Mouse (Mus musculus) midbrain, embryonic 14.5 days (tissue): Measurements from ENCODE around the gene Sgsm1. TPM values are rescaled to one million over a fixed set of nuclear protein-coding genes. Genes with fewer than 3 reads are reported as not detected.
A peak's percentile ranks its signal among the peaks of the same experiment; 100 is the strongest.

Experiments used
- ATAC-seq: fragments of 200-750 bp; cut with Nextera tagmentation; 2 replicates; pipeline ENCODE4 v1.8.0; 2017; ENCODE audit warnings: moderate number of reproducible peaks, moderate library complexity; ENCODE audit not compliant: low FRiP score, low TSS enrichment
- DNase-seq: peaks from one replicate; pipeline ENCODE4 v3.0.0-alpha.2; 2015
- H3K27ac ChIP-seq: fragments of 300-500 bp; sonication (generic); replicated peaks from 2 replicates; pipeline ENCODE4 v1.5.1; 2014; ENCODE audit warnings: mild to moderate bottlenecking, low read depth, low read length, moderate library complexity
- H3K27me3 ChIP-seq: fragments of 300-500 bp; sonication (generic); 2 replicates; pipeline ENCODE4 v1.6.1; 2014; ENCODE audit warnings: low read length, control low read depth, mixed read lengths; ENCODE audit not compliant: control insufficient read depth, insufficient read depth
- H3K36me3 ChIP-seq: fragments of 300-500 bp; sonication (generic); 2 replicates; pipeline ENCODE4 v1.6.1; 2014; ENCODE audit warnings: low read length, control low read depth; ENCODE audit not compliant: control insufficient read depth, insufficient read depth
- H3K4me1 ChIP-seq: fragments of 300-500 bp; sonication (generic); 2 replicates; pipeline ENCODE4 v1.6.1; 2014; ENCODE audit warnings: mild to moderate bottlenecking, antibody characterized with exemption, low read length, control low read depth; ENCODE audit not compliant: control insufficient read depth, insufficient read depth
- H3K4me2 ChIP-seq: fragments of 300-500 bp; sonication (generic); 2 replicates; pipeline ENCODE4 v1.6.1; 2014; ENCODE audit warnings: mild to moderate bottlenecking, low read length, moderate library complexity
- H3K4me3 ChIP-seq: fragments of 300-500 bp; sonication (generic); replicated peaks from 2 replicates; pipeline ENCODE4 v1.5.1; 2014; ENCODE audit warnings: low read depth, low read length
- H3K9ac ChIP-seq: fragments of 300-500 bp; sonication (generic); replicated peaks from 2 replicates; pipeline ENCODE4 v1.6.1; 2014; ENCODE audit warnings: mild to moderate bottlenecking, low read length, moderate library complexity
- H3K9me3 ChIP-seq: fragments of 300-500 bp; sonication (generic); 2 replicates; pipeline ENCODE4 v1.6.1; 2016; ENCODE audit warnings: low read length, control low read depth, mixed read lengths; ENCODE audit not compliant: control insufficient read depth
- WGBS: fragments of 180-500 bp; shearing (Covaris S2); extraction: QIAGEN DNeasy Blood & Tissue Kit; methylation state at CpG from one replicate; pipeline ENCODE4 v1.1.7; 2014; 5-methylcytosine and 5-hydroxymethylcytosine counted together
- polyA plus RNA-seq: library from polyadenylated mRNA; unstranded; fragments of >200 nt; fragmentation: Nextera tagmentation; extraction: Ambion mirVana; gene quantifications from 2 replicates; pipeline ENCODE4 v1.2.1, GENCODE M21; 2014

Sgsm1 gene
- 15.2 and 15.6 TPM in 2 replicates for polyA plus RNA-seq

DNA sequence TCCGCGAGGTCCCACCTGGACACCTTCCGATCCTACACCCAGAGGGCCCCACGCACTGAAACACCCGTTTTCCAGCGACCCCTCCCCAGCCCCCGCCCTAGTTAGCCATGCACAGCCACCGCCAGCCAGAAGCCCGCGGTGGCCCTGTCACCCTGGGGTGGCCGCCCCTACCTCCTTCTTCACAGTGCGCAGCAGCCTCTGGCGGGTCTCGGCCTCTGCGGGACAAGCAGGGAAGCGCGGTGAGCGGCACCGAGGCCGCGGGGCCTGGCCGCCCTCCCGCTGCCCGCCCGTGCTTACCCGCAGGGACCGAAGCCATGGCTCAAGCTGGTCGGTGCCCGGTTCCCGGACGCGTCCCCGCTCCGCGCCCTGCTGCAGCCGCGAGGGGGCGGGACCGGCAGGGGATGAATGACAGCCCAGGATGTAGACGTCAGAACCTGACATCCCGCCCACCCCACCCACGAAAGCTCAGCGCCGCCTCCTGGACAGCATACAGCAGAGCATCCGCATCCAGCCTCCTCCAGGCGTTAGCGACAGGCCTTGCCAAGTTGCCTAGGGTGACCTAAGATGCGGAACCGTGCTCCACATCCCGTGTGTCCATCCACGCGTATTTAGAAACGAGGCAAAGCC is at the start of gene Sgsm1:
Sgsm1 (minus strand) TSS at position 410 of the 627 bp plus-strand sequence.
- peak within 1 kb of the TSS; percentile 77 for H3K4me3 ChIP-seq
- H3K9ac ChIP-seq: peak within 1 kb of the TSS; percentile 86
- H3K27ac ChIP-seq: peak within 1 kb of the TSS; percentile 65; the same call in 1 of the 2 replicates
- no peaks in the 10 kb centered on the region for H3K9me3 ChIP-seq
- ATAC-seq (peak; percentile 72), DNase-seq (peak; percentile 95)
- H3K4me1 ChIP-seq: peaks cover 39% of the 10 kb centered on the region
- no peaks in the 10 kb centered on the region for H3K36me3 ChIP-seq
- peak within 1 kb of the TSS; percentile 89 for H3K4me2 ChIP-seq
- H3K27me3 ChIP-seq: no peaks in the 10 kb centered on the region; the same call in 1 of the 2 replicates
- WGBS: 2% methylated on average over 53 of the region's 53 CpGs

DNA sequence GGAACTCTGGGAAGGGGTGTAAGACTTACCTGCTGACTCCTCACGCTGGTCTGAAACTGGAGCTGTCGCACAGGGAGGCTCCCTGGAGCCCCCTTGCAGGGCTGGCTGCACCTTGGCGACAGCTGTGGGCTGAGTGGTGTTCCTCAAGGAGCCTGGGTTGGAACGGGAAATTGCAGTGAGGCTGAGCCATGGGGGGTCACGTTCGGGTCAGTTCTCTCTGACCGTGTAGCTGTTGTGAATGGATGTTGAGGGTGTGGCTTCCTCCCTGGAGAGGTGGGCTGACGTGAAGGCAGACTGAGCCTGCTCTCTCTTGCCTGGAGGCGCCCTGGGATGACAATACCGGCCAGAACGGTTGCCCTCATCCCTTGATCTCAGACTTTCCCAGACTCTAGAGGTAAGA is 48.2 kb upstream of the Sgsm1 start:
- WGBS: 8% methylated on average over 11 of the region's 11 CpGs
- Histone ChIP-seq H3K9me3 (no peaks in the 10 kb centered on the region), H3K9ac (no peak overlapping the region), H3K4me2 (no peak overlapping the region), H3K4me3 (no peak overlapping the region), H3K27ac (no peak overlapping the region), H3K4me1 (no peaks in the 10 kb centered on the region), H3K27me3 (0 out of 2 replicates have a peak, but pooled peaks cover 1% of the 10 kb centered on the region), H3K36me3 (no peaks in the 10 kb centered on the region)
- no peak for ATAC-seq
- no peak for DNase-seq

DNA sequence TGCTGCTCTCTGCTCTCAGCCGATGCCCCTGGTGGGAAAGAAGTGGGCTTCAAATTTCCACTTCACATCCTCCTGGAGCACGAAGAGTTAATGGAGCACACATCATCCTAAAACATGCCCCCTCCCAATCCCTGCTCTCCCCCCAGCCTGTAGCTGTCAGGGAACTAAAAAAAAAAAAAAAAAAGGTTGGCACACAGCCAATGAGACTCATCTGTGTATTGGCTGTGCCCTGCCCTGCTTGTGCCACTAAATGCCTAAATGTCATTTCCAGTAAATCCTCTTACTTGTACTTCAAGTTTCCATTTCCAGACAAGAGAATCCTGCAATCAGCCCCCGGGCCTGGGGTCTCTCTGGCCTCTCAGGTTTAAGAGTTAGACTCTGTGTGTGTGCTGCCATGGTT is 47.1 kb upstream of the Sgsm1 start:
- no peak for ATAC-seq
- 39% methylated on average over 3 of the region's 3 CpGs for WGBS
- no peak overlapping the region for H3K9ac ChIP-seq

DNA sequence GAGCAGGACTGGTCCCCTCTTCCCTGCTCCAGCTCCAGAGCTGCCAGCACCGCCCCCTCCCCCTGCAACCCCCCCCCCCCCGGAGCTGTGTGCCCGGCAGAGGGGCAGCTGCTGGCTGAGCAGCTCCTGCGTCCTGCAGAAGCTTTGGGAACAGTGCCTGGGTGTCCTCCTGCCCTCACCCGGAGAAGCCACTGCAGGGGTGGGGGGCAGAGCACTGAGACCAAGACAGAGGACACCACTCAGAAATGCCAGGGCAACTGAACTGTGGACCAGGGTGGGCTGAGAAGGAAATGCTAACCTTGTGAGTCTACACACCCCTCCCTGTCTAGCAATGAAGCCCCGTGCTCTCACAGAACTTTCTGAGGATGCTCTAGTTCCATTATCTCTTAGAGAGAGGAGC is 46.6 kb upstream of the Sgsm1 start, which contains the start of gene Aym1:
Aym1 (plus strand) TSS at position 109 of the 400 bp plus-strand sequence.
- no peak within 1 kb of the TSS for H3K27ac ChIP-seq
- H3K4me3 ChIP-seq: no peak within 1 kb of the TSS
- H3K36me3 ChIP-seq: no peaks in the 10 kb centered on the region
- H3K27me3 ChIP-seq: peaks cover 13% of the 10 kb centered on the region; the same call in 1 of the 2 replicates
- no peak within 1 kb of the TSS for H3K9ac ChIP-seq
- H3K4me2 ChIP-seq: no peak within 1 kb of the TSS
- 23% methylated on average over 5 of the region's 6 CpGs for WGBS
- no peaks in the 10 kb centered on the region for H3K9me3 ChIP-seq
- DNase-seq (no peak), ATAC-seq (no peak)
- H3K4me1 ChIP-seq: 0 out of 2 replicates have a peak, but pooled peaks cover 4% of the 10 kb centered on the region

More for the DNA sequence above, 47.1 kb upstream of the Sgsm1 start:
- H3K9me3 ChIP-seq: no peaks in the 10 kb centered on the region
- 0 out of 2 replicates have a peak, but pooled peaks cover 13% of the 10 kb centered on the region for H3K27me3 ChIP-seq
- no peaks in the 10 kb centered on the region for H3K36me3 ChIP-seq
- H3K4me3 ChIP-seq: no peak overlapping the region
- H3K27ac ChIP-seq: no peak overlapping the region
- H3K4me1 ChIP-seq: no peaks in the 10 kb centered on the region
- no peak overlapping the region for H3K4me2 ChIP-seq
- DNase-seq: peak; percentile 54

DNA sequence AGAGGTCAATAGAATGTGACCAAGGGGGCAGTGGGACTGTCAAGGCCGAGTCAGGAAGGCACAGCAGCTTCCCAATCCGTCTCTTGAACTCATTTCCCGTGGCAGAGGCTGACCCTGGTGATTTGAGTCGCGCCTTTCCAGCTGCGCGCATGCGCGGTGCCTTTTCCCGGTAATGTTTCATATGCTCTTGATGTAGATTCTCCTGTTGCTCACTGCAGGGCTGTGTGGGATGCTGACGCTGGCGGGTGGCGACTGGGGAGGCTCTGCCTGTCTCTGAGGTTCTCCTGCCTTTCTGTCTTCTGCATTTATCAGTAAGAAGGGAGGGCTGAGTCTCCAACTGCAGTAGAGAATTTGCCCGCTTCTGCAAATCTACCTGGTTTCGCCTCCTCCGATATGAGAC is 43.7 kb upstream of the Sgsm1 start:
- H3K36me3 ChIP-seq: no peaks in the 10 kb centered on the region
- no peak overlapping the region for H3K4me2 ChIP-seq
- no peak overlapping the region for H3K4me3 ChIP-seq
- ATAC-seq: no peak
- no peak overlapping the region for H3K9ac ChIP-seq
- H3K9me3 ChIP-seq: no peaks in the 10 kb centered on the region
- peaks cover 27% of the 10 kb centered on the region for H3K27me3 ChIP-seq
- WGBS: 43% methylated on average over 16 of the region's 16 CpGs
- peaks cover 13% of the 10 kb centered on the region; the same call in 1 of the 2 replicates for H3K4me1 ChIP-seq
- DNase-seq: peak; percentile 40
- H3K27ac ChIP-seq: no peak overlapping the region

DNA sequence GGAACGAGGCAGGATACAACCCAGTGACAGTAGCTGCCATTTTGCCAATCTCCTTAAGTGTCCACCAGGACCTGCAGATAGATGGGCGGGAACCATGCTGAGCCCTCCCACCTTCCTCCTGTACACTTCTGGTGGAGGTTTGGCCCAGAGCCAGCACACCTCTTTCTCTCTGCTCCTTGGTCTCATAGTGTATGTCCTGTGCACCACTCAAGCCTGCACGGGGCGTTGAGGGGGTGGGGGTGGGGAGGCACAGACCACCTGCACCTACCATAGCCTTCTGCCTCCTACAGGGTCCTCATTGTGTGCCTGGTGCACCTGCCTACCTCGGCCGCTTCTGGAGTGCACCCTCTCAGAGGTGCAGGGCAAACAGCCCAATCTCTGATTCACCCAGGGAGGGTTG is 42.0 kb upstream of the Sgsm1 start:
- DNase-seq: no peak
- peaks cover 23% of the 10 kb centered on the region; the same call in 1 of the 2 replicates for H3K4me1 ChIP-seq

DNA sequence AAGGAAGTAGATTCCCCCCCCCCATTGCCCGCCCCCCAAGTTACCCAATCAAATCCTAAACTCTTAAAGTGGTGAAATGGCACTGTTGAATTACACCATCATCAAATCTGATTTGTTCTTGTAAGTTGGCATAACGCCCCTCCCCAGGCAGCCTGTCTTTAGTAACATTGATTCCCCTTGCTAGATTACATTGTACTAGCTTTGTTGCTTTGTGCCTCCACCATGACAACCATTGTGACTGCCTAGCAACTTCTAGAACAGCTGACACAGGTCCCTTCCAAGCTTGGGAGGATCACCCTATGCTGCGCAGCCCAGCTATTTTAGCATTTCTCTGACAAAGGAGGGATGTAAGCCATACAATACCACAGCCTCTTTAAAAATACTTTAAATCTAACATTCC is 41.2 kb upstream of the Sgsm1 start:
- no peak for ATAC-seq
- Histone ChIP-seq H3K36me3 (no peaks in the 10 kb centered on the region), H3K4me1 (peaks cover 23% of the 10 kb centered on the region; the same call in 1 of the 2 replicates), H3K4me3 (no peak overlapping the region), H3K27ac (no peak overlapping the region; the same call in 1 of the 2 replicates), H3K4me2 (no peak overlapping the region), H3K9me3 (no peaks in the 10 kb centered on the region), H3K9ac (no peak overlapping the region), H3K27me3 (peaks cover 38% of the 10 kb centered on the region)
- 24% methylated on average over 3 of the region's 3 CpGs for WGBS
- DNase-seq: peak; percentile 62

More for the DNA sequence above, 42.0 kb upstream of the Sgsm1 start:
- Histone ChIP-seq H3K9ac (no peak overlapping the region), H3K27me3 (peaks cover 36% of the 10 kb centered on the region), H3K4me2 (no peak overlapping the region), H3K4me3 (no peak overlapping the region), H3K36me3 (no peaks in the 10 kb centered on the region), H3K9me3 (no peaks in the 10 kb centered on the region), H3K27ac (no peak overlapping the region)
- ATAC-seq: no peak
- WGBS: 74% methylated on average over 6 of the region's 6 CpGs

DNA sequence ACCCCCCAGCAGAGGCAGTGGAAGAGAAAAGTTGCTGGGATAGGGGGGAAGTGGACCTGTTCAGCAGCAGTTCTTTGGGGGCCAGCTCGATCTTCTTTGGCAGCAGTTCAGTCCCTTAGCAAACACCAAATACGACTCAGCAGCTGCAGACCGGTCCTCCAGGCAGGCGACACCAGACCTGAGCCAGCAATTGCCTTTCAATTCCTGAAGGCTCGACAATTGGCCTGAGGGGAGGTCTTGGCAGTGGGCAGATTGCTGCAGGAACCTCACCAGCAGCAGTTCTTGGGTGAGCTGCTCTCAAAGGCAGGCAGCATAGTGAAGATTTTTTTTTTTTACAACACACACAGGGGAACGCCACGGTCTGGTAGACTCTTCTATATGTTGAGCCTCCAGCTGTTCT is 39.2 kb upstream of the Sgsm1 start:
- Histone ChIP-seq H3K27ac (no peak overlapping the region), H3K4me2 (no peak overlapping the region), H3K9me3 (no peaks in the 10 kb centered on the region), H3K27me3 (peaks cover 56% of the 10 kb centered on the region), H3K4me3 (no peak overlapping the region), H3K36me3 (no peaks in the 10 kb centered on the region), H3K4me1 (peaks cover 23% of the 10 kb centered on the region; the same call in 1 of the 2 replicates), H3K9ac (no peak overlapping the region)
- 4% methylated on average over 7 of the region's 7 CpGs for WGBS
- DNase-seq (peak; percentile 58), ATAC-seq (no peak)

DNA sequence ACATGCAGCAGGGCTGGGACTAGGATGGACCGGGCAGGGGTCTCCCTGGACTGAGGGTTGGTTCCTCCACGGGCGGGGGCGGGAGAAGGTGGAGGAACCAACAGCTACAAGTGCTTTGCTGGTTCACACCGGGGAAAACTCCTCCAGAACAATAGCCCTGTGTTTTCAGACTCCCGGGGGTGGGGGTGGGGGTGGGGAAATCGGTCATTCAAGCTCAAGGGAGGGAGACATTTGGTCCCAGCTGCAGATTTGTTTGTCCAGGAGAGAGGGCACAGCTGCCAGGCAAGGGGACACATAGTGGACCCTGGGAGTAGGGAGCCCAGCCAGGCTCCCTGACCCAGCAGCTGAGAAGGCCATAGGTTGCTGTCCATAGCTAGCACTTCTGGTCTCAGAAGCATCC is 38.6 kb upstream of the Sgsm1 start:
- H3K9me3 ChIP-seq: no peaks in the 10 kb centered on the region
- H3K27ac ChIP-seq: no peak overlapping the region
- DNase-seq (no peak), ATAC-seq (no peak)
- peaks cover 23% of the 10 kb centered on the region; the same call in 1 of the 2 replicates for H3K4me1 ChIP-seq
- H3K27me3 ChIP-seq: peaks cover 62% of the 10 kb centered on the region
- 4% methylated on average over 7 of the region's 7 CpGs for WGBS
- no peak overlapping the region for H3K4me3 ChIP-seq
- H3K4me2 ChIP-seq: no peak overlapping the region
- no peak overlapping the region for H3K9ac ChIP-seq
- no peaks in the 10 kb centered on the region for H3K36me3 ChIP-seq
